Mouse (Mus musculus) intestine, embryonic 14.5 days (tissue): Measurements from ENCODE around the gene Ntmt1. TPM values are rescaled to one million over a fixed set of nuclear protein-coding genes. Genes with fewer than 3 reads are reported as not detected.

Source experiments
- ATAC-seq: fragments of 200-750 bp; cut with Nextera tagmentation; replicated peaks from 2 replicates; pipeline ENCODE4 v1.8.0; 2017; ENCODE audit warnings: low read depth, moderate number of reproducible peaks, moderate TSS enrichment, moderate library complexity; ENCODE audit not compliant: low FRiP score, low TSS enrichment
- DNase-seq: peaks from one replicate; pipeline ENCODE4 v3.0.0-alpha.2; 2018; ENCODE audit warnings: low spot score
- H3K27ac ChIP-seq: fragments of 300-500 bp; sonication (generic); 2 replicates; pipeline ENCODE4 v1.5.1; 2014; ENCODE audit warnings: low read depth, mild to moderate bottlenecking, control low read depth
- H3K27me3 ChIP-seq: fragments of 300-500 bp; sonication (generic); replicated peaks from 2 replicates; pipeline ENCODE4 v1.6.1; 2014; ENCODE audit warnings: low read length, control low read depth; ENCODE audit not compliant: control insufficient read depth, insufficient read depth
- H3K36me3 ChIP-seq: fragments of 300-500 bp; sonication (generic); 2 replicates; pipeline ENCODE4 v1.6.1; 2014; ENCODE audit warnings: low read length, control low read depth; ENCODE audit not compliant: control insufficient read depth, insufficient read depth
- H3K4me1 ChIP-seq: fragments of 300-500 bp; sonication (generic); replicated peaks from 2 replicates; pipeline ENCODE4 v1.6.1; 2014; ENCODE audit warnings: low read length, control low read depth, mixed read lengths; ENCODE audit not compliant: control insufficient read depth, insufficient read depth
- H3K4me2 ChIP-seq: fragments of 300-500 bp; sonication (generic); 2 replicates; pipeline ENCODE4 v1.6.1; 2014; ENCODE audit warnings: low read length
- H3K4me3 ChIP-seq: fragments of 300-500 bp; sonication (generic); 2 replicates; pipeline ENCODE4 v1.5.1; 2014; ENCODE audit warnings: low read depth, low read length, control low read depth, mixed read lengths
- H3K9ac ChIP-seq: fragments of 300-500 bp; sonication (generic); 2 replicates; pipeline ENCODE4 v1.6.1; 2014; ENCODE audit warnings: mild to moderate bottlenecking, low read length
- H3K9me3 ChIP-seq: fragments of 300-500 bp; sonication (generic); 2 replicates; pipeline ENCODE4 v1.6.1; 2016; ENCODE audit warnings: low read length, control low read depth; ENCODE audit not compliant: control insufficient read depth
- WGBS: fragments of 180-500 bp; shearing (Covaris S2); extraction: QIAGEN DNeasy Blood & Tissue Kit; methylation state at CpG from one replicate; pipeline ENCODE4 v1.1.7; 2014; 5-methylcytosine and 5-hydroxymethylcytosine counted together
- polyA plus RNA-seq: library from polyadenylated mRNA; unstranded; fragments of >200 nt; fragmentation: Nextera tagmentation; extraction: Ambion mirVana; gene quantifications from 2 replicates; pipeline ENCODE4 v1.2.1, GENCODE M21; 2014

The Ntmt1 gene
- polyA plus RNA-seq, 1 experiment from 2014 or later, result 105 TPM

DNA sequence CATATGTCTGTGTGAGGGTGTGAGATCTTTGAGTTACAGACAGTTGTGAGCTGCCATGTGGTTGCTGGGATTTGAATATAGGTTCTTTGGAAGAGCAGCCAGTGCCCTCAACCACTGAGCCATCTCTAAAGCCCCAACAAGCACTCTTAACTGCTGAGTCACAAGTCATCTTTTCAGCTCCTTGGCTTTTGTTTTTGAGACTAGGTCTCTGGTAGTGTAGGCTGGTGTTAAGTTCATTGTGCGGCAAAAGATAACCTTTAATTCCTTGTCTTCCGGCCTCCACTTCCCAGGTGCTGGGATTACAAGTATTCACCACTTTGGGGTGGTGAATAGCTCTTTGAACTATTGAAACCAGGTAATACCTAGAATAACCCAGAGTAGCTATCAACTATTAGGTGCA, 1.6 kb upstream of the Ntmt1 start:
- 87% methylated on average over 2 of the region's 2 CpGs for WGBS
- H3K4me3 ChIP-seq, result no peak overlapping the region
- no peaks in the 10 kb centered on the region for H3K9me3 ChIP-seq
- H3K4me1 ChIP-seq, result peaks cover 28% of the 10 kb centered on the region
- DNase-seq (no peak), ATAC-seq (no peak)
- no peak overlapping the region for H3K27ac ChIP-seq
- H3K4me2 ChIP-seq, result no peak overlapping the region
- no peak overlapping the region for H3K9ac ChIP-seq
- H3K36me3 ChIP-seq, result 0 out of 2 replicates have a peak, but pooled peaks cover 2% of the 10 kb centered on the region
- H3K27me3 ChIP-seq, result peaks cover 10% of the 10 kb centered on the region

- peak overlapping the region; percentile 99 for H3K4me2 ChIP-seq
- H3K4me1 ChIP-seq, result peaks cover 19% of the 10 kb centered on the region; the same call in 1 of the 2 replicates
- H3K27me3 ChIP-seq, result peaks cover 4% of the 10 kb centered on the region
- ATAC-seq (no peak; the same call in 1 of the 2 replicates), DNase-seq (no peak)
- no peaks in the 10 kb centered on the region for H3K9me3 ChIP-seq
- H3K4me3 ChIP-seq, result peak overlapping the region; percentile 97
- WGBS, result 9% methylated on average over 28 of the region's 28 CpGs
- H3K36me3 ChIP-seq, result peaks cover 5% of the 10 kb centered on the region; the same call in 1 of the 2 replicates
- peak overlapping the region; percentile 52 for H3K9ac ChIP-seq
- peak overlapping the region; percentile 59; the same call in 1 of the 2 replicates for H3K27ac ChIP-seq
These were observed 429 bp upstream of the Ntmt1 start for GRCm38 (mm10) chr2:30807147-30807647.

GRCm38 (mm10) chr2:30808296-30808655, 650 bp downstream of the Ntmt1 start:
- DNase-seq, result no peak

DNA sequence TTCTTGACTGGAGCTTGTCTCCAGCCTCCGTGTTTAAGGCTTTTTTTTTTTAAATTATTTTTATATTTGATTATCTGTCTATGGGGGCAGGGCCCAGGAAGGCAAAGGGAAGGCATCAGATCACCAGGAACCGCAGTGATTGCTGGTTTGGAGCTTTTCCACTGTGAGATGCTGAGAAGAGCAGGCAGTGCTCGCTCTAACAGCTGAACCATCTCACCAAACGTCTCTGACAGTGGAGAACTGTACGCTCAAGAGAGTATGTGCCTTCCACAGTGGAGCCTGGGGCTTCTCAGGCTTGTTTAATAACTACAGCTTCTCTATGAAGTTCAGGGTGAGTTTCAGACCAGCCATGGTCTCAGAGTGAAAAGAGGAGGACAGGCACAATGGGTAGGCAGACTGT, 1.9 kb downstream of the Ntmt1 start:
- peaks cover 19% of the 10 kb centered on the region; the same call in 1 of the 2 replicates for H3K4me1 ChIP-seq
- H3K36me3 ChIP-seq, result peaks cover 27% of the 10 kb centered on the region
- no peak overlapping the region for H3K27ac ChIP-seq
- H3K27me3 ChIP-seq, result no peaks in the 10 kb centered on the region
- 0 out of 2 replicates have a peak overlapping the region, but pooled peaks have one; percentile 4 for H3K4me3 ChIP-seq
- peak overlapping the region; percentile 99 for H3K4me2 ChIP-seq
- 53% methylated on average over 5 of the region's 5 CpGs for WGBS
- H3K9me3 ChIP-seq, result no peaks in the 10 kb centered on the region
- H3K9ac ChIP-seq, result no peak overlapping the region; the same call in 1 of the 2 replicates
- ATAC-seq (no peak), DNase-seq (no peak)

More at GRCm38 (mm10) chr2:30808296-30808655, 650 bp downstream of the Ntmt1 start:
- Histone ChIP-seq H3K36me3 (peaks cover 15% of the 10 kb centered on the region), H3K27me3 (no peaks in the 10 kb centered on the region), H3K9me3 (no peaks in the 10 kb centered on the region), H3K4me1 (peaks cover 19% of the 10 kb centered on the region; the same call in 1 of the 2 replicates), H3K4me3 (peak overlapping the region; percentile 97), H3K27ac (peak overlapping the region; percentile 84), H3K9ac (peak overlapping the region; percentile 94), H3K4me2 (peak overlapping the region; percentile 99)
- peak; percentile 4; the same call in 1 of the 2 replicates for ATAC-seq
- WGBS, result 2% methylated on average over 10 of the region's 10 CpGs

DNA sequence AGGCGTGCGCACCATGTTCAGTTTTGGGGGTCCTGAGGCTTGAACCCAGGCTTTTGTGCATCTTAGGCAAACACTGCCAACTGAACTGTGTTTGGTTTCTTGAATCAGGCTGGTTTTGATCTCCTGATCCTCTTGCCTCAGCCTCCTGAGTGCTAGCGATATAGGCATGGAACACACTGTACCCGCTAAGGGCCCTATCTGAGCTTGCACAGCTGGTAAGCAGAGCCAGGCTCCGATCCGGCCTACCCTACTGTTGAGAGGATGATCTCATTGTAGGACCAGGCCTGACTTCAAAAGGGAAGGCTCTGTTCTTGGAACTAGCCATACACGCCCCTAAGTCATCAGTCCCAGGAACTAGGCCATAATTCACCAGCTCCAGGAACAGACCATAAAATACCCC, 2.9 kb downstream of the Ntmt1 start:
- H3K4me2 ChIP-seq, result no peak overlapping the region
- ATAC-seq, result no peak
- no peak overlapping the region for H3K4me3 ChIP-seq
- DNase-seq, result no peak
- H3K27me3 ChIP-seq, result no peaks in the 10 kb centered on the region
- peaks cover 19% of the 10 kb centered on the region; the same call in 1 of the 2 replicates for H3K4me1 ChIP-seq
- H3K9me3 ChIP-seq, result no peaks in the 10 kb centered on the region
- H3K36me3 ChIP-seq, result peaks cover 38% of the 10 kb centered on the region
- no peak overlapping the region for H3K9ac ChIP-seq
- 78% methylated on average over 7 of the region's 7 CpGs for WGBS
- H3K27ac ChIP-seq, result no peak overlapping the region

DNA sequence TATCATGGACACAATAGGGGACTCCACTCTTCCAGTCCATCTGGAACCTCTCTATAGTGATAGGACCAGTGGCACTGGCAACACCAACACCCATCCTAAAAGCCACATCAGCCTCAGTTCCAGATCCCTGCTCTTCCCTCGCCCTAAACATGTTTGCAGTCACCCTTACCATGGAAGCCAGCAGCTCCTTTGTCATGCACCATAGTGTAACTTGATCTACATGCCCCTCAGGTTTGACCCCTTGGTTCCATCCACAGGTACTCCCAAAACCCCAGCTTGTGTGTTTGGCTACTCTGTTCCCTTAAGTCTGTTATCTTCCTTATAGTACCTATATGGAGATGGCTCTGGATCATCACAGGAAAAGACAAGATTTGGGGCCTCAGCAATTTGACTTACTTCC, 8.8 kb downstream of the Ntmt1 start:
- Histone ChIP-seq H3K4me2 (no peak overlapping the region), H3K36me3 (peaks cover 84% of the 10 kb centered on the region), H3K9me3 (0 out of 2 replicates have a peak, but pooled peaks cover 6% of the 10 kb centered on the region), H3K27ac (no peak overlapping the region), H3K4me1 (no peaks in the 10 kb centered on the region), H3K4me3 (no peak overlapping the region), H3K9ac (no peak overlapping the region), H3K27me3 (no peaks in the 10 kb centered on the region)
- DNase-seq (no peak), ATAC-seq (no peak)
- WGBS, result 87% methylated on average over 1 of the region's 1 CpGs

- ATAC-seq (no peak), DNase-seq (no peak)
- 95% methylated on average over 5 of the region's 5 CpGs for WGBS
- Histone ChIP-seq H3K9ac (no peak overlapping the region), H3K4me2 (no peak overlapping the region), H3K4me3 (no peak overlapping the region), H3K27ac (no peak overlapping the region), H3K4me1 (0 out of 2 replicates have a peak, but pooled peaks cover 7% of the 10 kb centered on the region), H3K27me3 (no peaks in the 10 kb centered on the region), H3K9me3 (0 out of 2 replicates have a peak, but pooled peaks cover 6% of the 10 kb centered on the region), H3K36me3 (peaks cover 87% of the 10 kb centered on the region)
These were observed 12.2 kb downstream of the Ntmt1 start for GRCm38 (mm10) chr2:30819873-30820272.

DNA sequence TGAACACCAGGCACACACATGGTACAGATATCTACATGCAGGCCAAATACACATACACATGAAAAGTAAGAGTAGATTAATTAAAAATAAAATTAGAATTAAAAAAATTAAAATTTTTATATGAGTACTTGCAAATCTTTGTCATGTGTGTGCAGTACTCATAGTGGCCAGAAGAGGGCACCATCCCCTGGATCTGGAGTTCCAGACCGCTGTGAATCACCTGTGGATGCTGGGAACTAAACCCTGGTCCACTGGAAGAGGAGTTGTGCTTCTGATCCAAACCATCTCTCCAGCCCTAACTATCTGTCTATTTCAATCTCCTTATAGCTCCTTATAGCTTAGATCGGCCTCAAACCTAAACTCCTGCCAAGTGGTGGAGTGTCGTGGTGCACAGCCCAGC, 13.4 kb downstream of the Ntmt1 start:
- WGBS, result 99% methylated on average over 3 of the region's 3 CpGs
- 0 out of 2 replicates have a peak, but pooled peaks cover 7% of the 10 kb centered on the region for H3K4me1 ChIP-seq
- H3K27ac ChIP-seq, result no peak overlapping the region
- ATAC-seq (no peak), DNase-seq (no peak)
- no peak overlapping the region for H3K4me2 ChIP-seq
- H3K9me3 ChIP-seq, result 0 out of 2 replicates have a peak, but pooled peaks cover 6% of the 10 kb centered on the region
- H3K36me3 ChIP-seq, result peaks cover 87% of the 10 kb centered on the region
- no peak overlapping the region for H3K9ac ChIP-seq
- no peaks in the 10 kb centered on the region for H3K27me3 ChIP-seq
- no peak overlapping the region for H3K4me3 ChIP-seq

- Histone ChIP-seq H3K4me3 (no peak overlapping the region), H3K4me1 (peaks cover 16% of the 10 kb centered on the region), H3K27ac (no peak overlapping the region), H3K36me3 (peaks cover 85% of the 10 kb centered on the region), H3K27me3 (no peaks in the 10 kb centered on the region), H3K9ac (no peak overlapping the region), H3K9me3 (0 out of 2 replicates have a peak, but pooled peaks cover 6% of the 10 kb centered on the region), H3K4me2 (no peak overlapping the region)
- no peak for DNase-seq
- ATAC-seq, result no peak
- 94% methylated on average over 8 of the region's 8 CpGs for WGBS
These were observed 14.8 kb downstream of the Ntmt1 start for GRCm38 (mm10) chr2:30822460-30822859.
